Mouse (Mus musculus) liver, adult (tissue): ENCODE results near the gene Gpr146.

Source experiments
- GATA4 ChIP-seq: IDR thresholded peaks from 2 replicates; pipeline ENCODE4 v1.6.1; 2014; ENCODE audit warnings: mild to moderate bottlenecking, low read length; ENCODE audit not compliant: insufficient replicate concordance

The Gpr146 gene

GRCm38 (mm10) chr5:139402106-139402505 is 24.6 kb downstream of the Gpr146 start:
- no peak for TF ChIP-seq GATA4

- no peak for TF ChIP-seq GATA4
Observed at GRCm38 (mm10) chr5:139403692-139404260, 26.3 kb downstream of the Gpr146 start.

- no peak for TF ChIP-seq GATA4
Observed at GRCm38 (mm10) chr5:139404801-139405401, 27.4 kb downstream of the Gpr146 start, which contains the start of gene C130050O18Rik. TSS of gene C130050O18Rik (plus strand) at chr5:139405280.

DNA sequence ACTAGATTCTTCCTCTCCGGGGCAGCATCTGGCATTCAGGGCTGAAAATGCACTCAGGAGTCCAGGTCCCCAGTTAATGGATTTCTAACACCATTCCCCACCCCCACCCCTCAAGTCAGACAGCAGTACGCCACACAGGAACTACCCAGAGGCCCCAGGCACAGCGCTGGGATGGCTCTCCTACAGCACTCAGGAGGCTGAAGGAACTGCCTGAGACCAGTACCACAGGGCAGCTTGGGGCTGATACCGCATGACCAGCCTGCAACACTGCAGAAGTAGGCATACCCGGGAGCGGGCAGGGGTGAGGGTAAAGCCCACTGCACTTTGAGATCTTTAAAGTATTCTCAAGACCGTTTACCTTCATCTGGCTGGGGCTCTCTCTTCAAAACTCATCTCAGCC is 28.0 kb downstream of the Gpr146 start:
- TF ChIP-seq GATA4 = no peak

- TF ChIP-seq GATA4 = no peak
Observed at GRCm38 (mm10) chr5:139405953-139406352, 28.5 kb downstream of the Gpr146 start.

DNA sequence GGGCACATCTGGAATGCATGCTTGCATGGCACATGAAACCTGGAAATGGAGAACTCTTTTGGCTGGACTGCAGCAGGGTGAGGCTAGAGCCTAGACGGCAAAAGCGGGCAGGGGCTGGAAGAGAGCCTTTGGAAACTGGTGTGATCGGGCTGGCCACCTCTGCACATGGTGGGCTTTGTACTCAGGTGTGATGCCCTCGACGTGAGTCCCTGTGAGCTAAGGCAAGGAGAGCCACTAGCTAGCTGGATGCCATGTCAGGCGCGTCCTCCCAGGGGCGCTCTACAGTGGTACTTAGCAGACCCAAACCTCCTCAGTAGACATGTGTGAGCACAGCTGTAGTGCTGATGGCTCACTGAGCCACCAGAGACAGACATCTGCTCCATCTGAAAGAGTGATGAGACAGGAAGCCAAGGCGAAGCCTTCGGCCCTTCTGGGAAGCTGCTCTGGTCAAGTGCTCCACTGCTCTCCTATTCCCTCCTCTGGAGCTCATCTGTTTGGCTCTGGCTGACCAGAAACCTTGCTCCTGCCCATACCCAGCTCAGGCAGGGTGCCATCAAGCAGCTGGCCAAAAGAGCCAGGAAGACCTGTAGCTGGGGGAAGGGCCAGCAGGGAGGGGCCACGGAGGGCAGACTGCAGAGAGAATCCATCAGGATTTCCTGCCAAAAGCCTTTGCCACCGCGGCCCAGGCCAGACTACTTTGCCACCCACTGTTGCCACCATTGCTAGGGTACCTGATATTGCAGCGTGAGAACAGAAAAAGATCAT is 29.8 kb downstream of the Gpr146 start:
- no peak for TF ChIP-seq GATA4

- TF ChIP-seq GATA4 = no peak
Observed at GRCm38 (mm10) chr5:139408511-139408910, 31.0 kb downstream of the Gpr146 start.

DNA sequence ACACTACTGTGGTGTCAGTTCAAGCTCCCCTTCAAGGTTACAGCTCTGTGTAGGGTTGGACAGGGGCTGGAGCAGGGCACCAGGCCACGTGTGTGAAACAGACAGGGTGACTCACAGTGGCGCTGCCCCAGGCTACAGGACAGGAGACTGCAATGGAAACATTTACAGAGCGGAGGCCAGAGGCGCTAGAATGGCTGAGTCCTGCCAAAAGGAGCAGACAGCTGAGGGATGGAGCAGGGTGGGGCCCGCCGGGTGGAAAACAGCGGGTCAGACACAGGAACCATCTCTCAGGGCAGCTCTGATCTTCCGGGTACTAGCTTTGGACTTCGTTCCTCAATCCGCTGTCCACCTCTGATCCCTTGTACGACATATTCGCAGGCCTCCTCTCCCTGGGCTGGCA is 31.9 kb downstream of the Gpr146 start:
- TF ChIP-seq GATA4 = no peak

GRCm38 (mm10) chr5:139410056-139410455 is 32.6 kb downstream of the Gpr146 start:
- no peak for TF ChIP-seq GATA4

DNA sequence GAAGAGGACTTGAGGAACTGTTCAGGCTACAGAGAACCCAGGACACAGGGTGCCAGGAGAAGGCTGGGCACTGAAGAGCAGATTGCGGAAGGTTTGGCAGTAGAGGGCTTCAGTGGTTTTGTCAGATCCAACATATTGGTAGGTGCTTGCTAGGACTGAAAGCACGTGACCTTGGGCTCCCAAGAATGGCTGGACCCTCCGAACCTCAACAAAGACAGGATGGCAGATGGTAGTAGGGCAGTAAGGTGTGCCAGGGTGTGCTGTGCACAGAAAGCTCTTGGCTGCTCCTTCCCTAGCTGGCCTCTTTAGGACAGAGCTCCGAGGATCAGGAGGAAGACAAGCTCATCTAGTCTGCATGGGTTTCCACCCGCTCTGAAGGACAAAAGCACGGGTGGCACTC is 33.6 kb downstream of the Gpr146 start:
- no peak for TF ChIP-seq GATA4

GRCm38 (mm10) chr5:139411665-139412314 is 34.3 kb downstream of the Gpr146 start:
- no peak for TF ChIP-seq GATA4

DNA sequence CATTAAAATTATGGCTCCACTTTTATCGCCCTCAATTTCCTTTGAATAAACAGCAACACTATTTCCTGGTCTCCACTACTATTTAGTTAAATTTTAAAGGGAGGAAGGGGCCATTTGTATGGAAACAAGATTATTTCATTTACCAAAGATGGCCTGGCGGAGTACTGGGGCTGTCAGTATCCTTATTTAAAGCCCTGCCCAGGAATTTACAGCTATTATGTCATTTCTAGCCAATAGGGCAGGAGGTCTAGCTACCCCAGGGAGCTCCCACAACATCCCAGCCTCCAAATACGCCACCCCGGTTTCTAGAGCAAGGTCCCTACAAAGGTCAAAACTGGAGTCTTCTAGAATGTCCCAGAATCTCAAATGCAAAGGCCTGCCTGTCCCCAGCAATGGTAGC is 36.0 kb downstream of the Gpr146 start:
- TF ChIP-seq GATA4 = no peak

DNA sequence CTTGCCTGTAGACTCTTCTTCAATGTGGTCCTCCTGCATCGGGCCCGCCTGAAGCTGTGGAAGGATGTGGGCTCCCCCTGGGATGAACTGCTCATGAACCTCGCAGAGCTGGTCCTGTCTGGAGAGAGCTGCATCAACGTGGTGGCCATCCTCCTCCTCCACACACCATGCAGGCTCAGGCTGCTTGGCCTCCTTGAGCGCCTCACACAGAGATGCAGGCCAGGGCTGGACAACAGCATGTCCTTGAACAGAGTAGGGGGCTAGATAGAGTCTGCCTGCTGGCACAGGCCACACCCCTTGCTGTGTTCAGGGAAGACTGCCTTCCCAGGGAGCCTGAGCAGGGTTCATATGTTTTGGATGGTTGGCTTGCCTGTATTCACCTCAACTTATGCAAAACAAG is 37.5 kb downstream of the Gpr146 start:
- TF ChIP-seq GATA4 = no peak

DNA sequence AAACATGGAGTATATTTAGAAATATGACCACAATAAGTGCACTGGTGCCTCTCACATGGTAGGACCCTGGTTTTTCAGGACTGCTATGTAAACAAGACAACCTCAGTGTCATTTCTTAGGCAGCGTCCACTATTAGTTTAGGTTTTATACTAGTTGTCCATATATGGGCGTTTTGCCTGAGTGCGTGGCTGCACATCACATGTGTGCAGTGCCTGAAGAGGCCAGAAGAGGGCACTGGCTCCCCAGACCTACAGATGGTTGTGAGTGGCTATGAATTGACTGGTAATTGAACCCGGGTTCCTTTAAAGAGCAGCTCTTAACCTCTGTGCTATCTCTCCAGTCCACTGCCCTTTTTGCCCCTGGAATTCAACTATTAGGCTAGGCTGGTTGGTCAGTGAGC is 39.4 kb downstream of the Gpr146 start:
- TF ChIP-seq GATA4 = no peak

GRCm38 (mm10) chr5:139417480-139417879 is 40.0 kb downstream of the Gpr146 start:
- no peak for TF ChIP-seq GATA4

- no peak for TF ChIP-seq GATA4
Observed at GRCm38 (mm10) chr5:139418110-139418509, 40.6 kb downstream of the Gpr146 start.
